Mouse (Mus musculus): Measurements from ENCODE around the gene Gm10118. TPM values are rescaled to one million over a fixed set of nuclear protein-coding genes. Genes with fewer than 3 reads are reported as not detected.

The Gm10118 gene
- not detected in 2 replicates for polyA plus RNA-seq (2012)

DNA sequence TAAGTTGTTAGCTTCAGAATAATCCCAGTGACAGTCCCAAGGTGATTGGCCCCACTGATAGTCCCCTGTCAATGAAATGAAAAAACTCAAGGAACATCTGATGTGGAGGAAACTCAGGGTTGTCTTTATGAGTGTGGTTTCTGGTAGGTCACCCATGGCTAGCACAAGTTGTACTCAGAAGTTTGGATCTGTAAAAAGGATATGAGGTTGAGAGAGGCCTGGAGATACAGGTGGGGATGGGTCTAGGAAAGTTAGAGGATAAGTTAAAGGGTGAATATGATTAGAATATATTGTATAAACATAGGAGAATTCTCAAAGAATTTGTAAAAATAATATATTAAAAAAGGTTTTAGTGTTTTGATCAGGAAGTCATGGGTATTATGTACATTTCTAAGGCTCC lies at the start of gene Gm10118:
Gene Gm10118 (minus strand): TSS at position 101 of the 400 bp plus-strand sequence.
- TF ChIP-seq GATA1 (IDR thresholded peaks at IDR 0.05; ENCODE audit: low read length): no peak

DNA sequence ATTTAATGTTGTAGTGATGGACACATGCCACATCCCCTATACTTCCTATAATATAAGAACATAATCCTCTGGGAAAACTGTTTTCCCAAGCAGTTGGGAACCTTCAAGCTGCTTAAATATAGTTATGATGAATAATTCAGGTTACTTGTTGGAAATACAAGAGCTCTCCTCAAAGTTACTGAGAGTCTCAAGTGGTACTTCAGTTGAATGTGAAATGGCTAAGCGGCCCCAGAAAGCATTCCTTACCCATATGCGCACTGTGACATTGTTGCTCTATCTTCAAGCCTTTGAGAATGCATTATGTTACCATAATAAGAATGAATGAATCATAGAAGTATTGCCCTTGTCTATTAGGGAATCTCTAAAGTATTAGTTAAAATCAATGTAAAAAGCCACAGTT lies 45.1 kb upstream of the Gm10118 start:
- no peak for TF ChIP-seq GATA1 (IDR thresholded peaks at IDR 0.05; ENCODE audit: low read length)

GRCm38 (mm10) chr10:63954308-63954930 lies 27.2 kb upstream of the Gm10118 start:
- TF ChIP-seq GATA1 (IDR thresholded peaks at IDR 0.05; ENCODE audit: low read length): no peak

GRCm38 (mm10) chr10:63951481-63951880 lies 24.2 kb upstream of the Gm10118 start:
- no peak for TF ChIP-seq GATA1 (IDR thresholded peaks at IDR 0.05; ENCODE audit: low read length)

DNA sequence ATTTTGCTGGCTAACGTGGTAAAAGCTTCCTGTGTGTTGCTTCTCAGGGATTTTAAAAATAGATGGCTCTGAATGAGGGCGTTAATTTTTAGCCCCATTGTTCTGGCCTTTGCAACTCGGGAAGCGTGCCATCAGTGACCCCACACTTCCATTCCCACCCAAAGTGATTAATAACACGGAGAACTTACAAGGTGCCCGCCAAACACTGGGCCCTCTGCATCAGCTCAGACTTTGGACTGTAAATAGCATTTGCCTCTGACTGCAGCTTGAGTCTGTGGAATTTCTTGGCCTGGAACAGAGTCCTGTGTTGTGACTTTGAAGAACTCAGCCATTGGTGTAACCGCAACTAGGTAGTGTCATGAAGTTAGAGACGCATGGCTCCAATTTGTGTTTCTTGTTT lies 23.6 kb upstream of the Gm10118 start:
- no peak for TF ChIP-seq GATA1 (IDR thresholded peaks at IDR 0.05; ENCODE audit: low read length)

- TF ChIP-seq GATA1 (IDR thresholded peaks at IDR 0.05; ENCODE audit: low read length): no peak
These were observed 20.0 kb upstream of the Gm10118 start for GRCm38 (mm10) chr10:63947266-63947665.

DNA sequence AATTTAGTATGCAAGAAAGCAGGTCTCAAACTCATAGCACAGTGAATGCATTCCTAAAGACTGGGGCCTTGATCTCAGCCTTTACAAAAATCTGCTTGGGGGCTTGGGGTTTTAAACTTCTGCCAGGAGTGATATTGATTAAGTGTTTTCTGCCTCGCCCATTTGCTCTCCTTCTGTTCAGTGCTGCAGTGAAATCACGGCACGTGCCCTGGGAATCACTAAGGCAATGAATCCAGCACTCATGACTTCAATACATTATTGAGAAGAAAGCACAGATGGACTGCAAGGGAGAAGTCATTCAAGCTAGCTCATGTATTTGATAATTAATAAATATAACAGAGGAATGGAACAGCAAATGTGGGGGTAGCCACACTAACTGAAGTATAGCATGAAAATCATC lies 18.3 kb upstream of the Gm10118 start:
- no peak for TF ChIP-seq GATA1 (IDR thresholded peaks at IDR 0.05; ENCODE audit: low read length)

- no peak for TF ChIP-seq GATA1 (IDR thresholded peaks at IDR 0.05; ENCODE audit: low read length)
These were observed 6.7 kb upstream of the Gm10118 start for GRCm38 (mm10) chr10:63933946-63934345.

- no peak for TF ChIP-seq GATA1 (IDR thresholded peaks at IDR 0.05; ENCODE audit: low read length)
These were observed 18.4 kb downstream of the Gm10118 start for GRCm38 (mm10) chr10:63908878-63909277.

GRCm38 (mm10) chr10:63899891-63900290 lies 27.3 kb downstream of the Gm10118 start:
- TF ChIP-seq GATA1 (IDR thresholded peaks at IDR 0.05; ENCODE audit: low read length): no peak

DNA sequence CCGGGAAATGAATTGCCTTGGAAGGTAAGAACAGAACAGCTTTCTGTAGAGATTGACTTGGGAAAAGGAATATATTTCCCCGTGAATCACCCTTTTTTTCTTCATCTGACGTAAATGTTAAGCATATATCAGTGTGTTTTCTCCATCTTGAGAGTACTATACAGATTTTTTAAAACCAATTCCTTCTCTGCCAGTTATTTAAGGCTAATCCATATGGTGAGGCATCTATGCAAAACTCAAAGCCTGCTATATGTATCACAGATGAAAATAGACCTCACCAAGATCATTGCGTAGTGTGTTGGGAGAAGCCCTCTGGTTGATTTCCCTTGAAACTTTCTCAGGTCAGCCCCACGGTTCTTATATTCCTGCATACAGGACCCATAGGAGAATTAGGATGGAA lies 32.6 kb downstream of the Gm10118 start:
- no peak for TF ChIP-seq GATA1 (IDR thresholded peaks at IDR 0.05; ENCODE audit: low read length)

DNA sequence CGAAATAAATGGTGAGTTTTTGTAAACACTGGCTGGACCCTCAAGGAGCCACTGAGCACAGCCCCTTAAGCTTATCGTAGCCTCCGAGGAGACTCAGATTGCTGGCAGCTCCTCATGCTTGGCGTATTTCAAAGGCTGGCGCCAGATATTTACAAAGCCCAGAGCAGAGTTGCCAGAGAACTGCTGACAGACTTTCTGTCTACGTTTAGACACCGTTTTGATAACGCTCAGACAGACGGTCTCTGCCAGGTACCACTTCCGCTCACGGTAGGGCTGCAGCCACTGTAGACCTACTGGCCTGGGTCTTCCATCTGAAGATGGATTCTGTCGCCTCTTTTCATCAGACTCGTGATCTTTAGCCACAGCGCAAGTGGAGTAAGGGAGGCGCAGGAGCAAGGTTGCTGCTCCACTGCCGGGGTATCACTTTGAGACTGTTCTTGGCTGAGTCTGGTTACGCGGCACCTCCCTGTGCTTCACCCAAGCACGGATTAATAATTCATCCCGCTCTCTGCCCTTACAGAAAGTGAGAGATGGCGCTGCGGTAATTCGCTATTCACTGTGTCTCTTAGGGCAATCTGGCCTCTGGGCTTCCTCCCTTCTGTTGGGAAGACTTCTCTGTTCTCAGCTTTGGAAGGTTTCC lies 40.7 kb downstream of the Gm10118 start:
- TF ChIP-seq GATA1 (IDR thresholded peaks at IDR 0.05; ENCODE audit: low read length): no peak

- no peak for TF ChIP-seq GATA1 (IDR thresholded peaks at IDR 0.05; ENCODE audit: low read length)
These were observed 46.8 kb downstream of the Gm10118 start for GRCm38 (mm10) chr10:63880462-63880903.

Other genes with a start within 250 kb of the Gm10118 start
- gene Lrrtm3, start 162.8 kb upstream of the Gm10118 start, polyA plus RNA-seq (2012): not detected in 2 replicates